Mouse (Mus musculus) intestine, postnatal 0 days (tissue): ENCODE results near the gene Npc2. TPM values are rescaled to one million over a fixed set of nuclear protein-coding genes. Genes with fewer than 3 reads are reported as not detected.

Source experiments
- ATAC-seq: fragments of 200-750 bp; cut with Nextera tagmentation; 2 replicates; pipeline ENCODE4 v1.8.0; 2017; ENCODE audit warnings: mild to moderate bottlenecking, moderate TSS enrichment, moderate library complexity
- H3K27ac ChIP-seq: fragments of 300-500 bp; sonication (generic); 2 replicates; pipeline ENCODE4 v1.5.1; 2014; ENCODE audit warnings: mild to moderate bottlenecking, low read depth, low read length, moderate library complexity
- H3K27me3 ChIP-seq: fragments of 300-500 bp; sonication (generic); replicated peaks from 2 replicates; pipeline ENCODE4 v1.6.1; 2014; ENCODE audit warnings: low read length, mixed read lengths; ENCODE audit not compliant: control insufficient read depth, insufficient read depth
- H3K36me3 ChIP-seq: fragments of 300-500 bp; sonication (generic); 2 replicates; pipeline ENCODE4 v1.6.1; 2014; ENCODE audit warnings: mild to moderate bottlenecking, moderate library complexity; ENCODE audit not compliant: control insufficient read depth, insufficient read depth
- H3K4me1 ChIP-seq: fragments of 300-500 bp; sonication (generic); replicated peaks from 2 replicates; pipeline ENCODE4 v1.6.1; 2014; ENCODE audit warnings: antibody characterized with exemption, low read length, mixed read lengths; ENCODE audit not compliant: control insufficient read depth, insufficient read depth
- H3K4me2 ChIP-seq: fragments of 300-500 bp; sonication (generic); replicated peaks from 2 replicates; pipeline ENCODE4 v1.6.1; 2014; ENCODE audit warnings: low read depth, mild to moderate bottlenecking, moderate library complexity
- H3K4me3 ChIP-seq: fragments of 300-500 bp; sonication (generic); 2 replicates; pipeline ENCODE4 v1.5.1; 2014; ENCODE audit warnings: low read depth, low read length
- H3K9ac ChIP-seq: fragments of 300-500 bp; sonication (generic); 2 replicates; pipeline ENCODE4 v1.6.1; 2014; ENCODE audit warnings: mild to moderate bottlenecking, low read depth, low read length
- H3K9me3 ChIP-seq: fragments of 300-500 bp; sonication (generic); 2 replicates; pipeline ENCODE4 v1.6.1; 2016; ENCODE audit warnings: mixed run types; ENCODE audit not compliant: control insufficient read depth
- CTCF ChIP-seq: sonication (generic); IDR thresholded peaks from 2 replicates; pipeline ENCODE4 v1.5.1; 2016; ENCODE audit warnings: low read depth, mild to moderate bottlenecking, control low read depth, antibody characterized with exemption, moderate library complexity
- WGBS: fragments of 180-500 bp; shearing (Covaris S2); extraction: QIAGEN DNeasy Blood & Tissue Kit; methylation state at CpG from one replicate; pipeline ENCODE4 v1.1.7; 2014; 5-methylcytosine and 5-hydroxymethylcytosine counted together
- polyA plus RNA-seq: library from polyadenylated mRNA; unstranded; fragments of >200 nt; fragmentation: Nextera tagmentation; extraction: Ambion mirVana; gene quantifications from 2 replicates; pipeline ENCODE4 v1.2.1, GENCODE M21; 2015

Gene Npc2
- polyA plus RNA-seq, 1 experiment from 2014 or later, result 100 TPM

DNA sequence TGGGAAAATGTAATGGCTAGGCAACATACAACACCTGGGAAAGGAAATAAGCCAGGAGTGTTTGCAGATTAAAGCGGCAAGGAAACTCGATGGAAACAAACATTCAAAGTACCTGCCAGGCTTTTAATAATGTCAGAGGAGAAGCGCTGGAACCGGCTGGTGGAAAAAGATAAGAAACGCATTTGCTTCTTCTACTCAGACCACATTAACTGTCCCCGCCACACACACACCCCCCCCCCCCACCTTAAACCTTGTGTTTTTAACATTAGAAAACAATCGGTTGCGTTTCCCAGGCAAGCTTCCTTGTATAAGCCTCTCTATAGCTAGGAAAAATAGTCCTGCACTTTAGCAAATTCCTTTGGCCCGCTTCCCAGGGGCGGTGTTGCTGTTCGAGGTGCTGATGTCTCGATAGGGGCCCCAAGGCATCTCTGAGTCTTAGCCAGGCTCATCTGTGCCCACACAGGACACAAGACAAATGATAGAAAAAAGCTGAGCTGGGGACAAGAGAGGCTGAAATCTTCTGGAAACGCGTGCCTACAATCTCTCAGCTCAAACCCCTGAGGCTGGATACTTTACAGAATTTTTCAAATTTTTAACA lies 63.0 kb downstream of the Npc2 start:
- no peak overlapping the region for H3K9ac ChIP-seq
- no peak overlapping the region for H3K27ac ChIP-seq
- 13% methylated on average over 14 of the region's 14 CpGs for WGBS
- H3K36me3 ChIP-seq, result no peaks in the 10 kb centered on the region
- no peak overlapping the region for H3K4me3 ChIP-seq
- H3K9me3 ChIP-seq, result no peaks in the 10 kb centered on the region
- no peak overlapping the region for H3K4me2 ChIP-seq
- no peak for ATAC-seq
- no peaks in the 10 kb centered on the region for H3K27me3 ChIP-seq
- H3K4me1 ChIP-seq, result no peaks in the 10 kb centered on the region
- no peak for TF ChIP-seq CTCF

GRCm38 (mm10) chr12:84707804-84708203 lies 65.1 kb downstream of the Npc2 start:
- no peaks in the 10 kb centered on the region for H3K4me1 ChIP-seq
- H3K4me2 ChIP-seq, result no peak overlapping the region
- H3K27ac ChIP-seq, result no peak overlapping the region
- no peak overlapping the region for H3K4me3 ChIP-seq
- WGBS, result 77% methylated on average over 4 of the region's 4 CpGs
- no peak for TF ChIP-seq CTCF
- no peak for ATAC-seq
- H3K36me3 ChIP-seq, result no peaks in the 10 kb centered on the region
- H3K27me3 ChIP-seq, result 0 out of 2 replicates have a peak, but pooled peaks cover 5% of the 10 kb centered on the region
- H3K9me3 ChIP-seq, result no peaks in the 10 kb centered on the region
- no peak overlapping the region for H3K9ac ChIP-seq

- no peak for ATAC-seq
- no peak overlapping the region for H3K4me3 ChIP-seq
- 72% methylated on average over 4 of the region's 4 CpGs for WGBS
- no peaks in the 10 kb centered on the region for H3K9me3 ChIP-seq
- 0 out of 2 replicates have a peak, but pooled peaks cover 5% of the 10 kb centered on the region for H3K27me3 ChIP-seq
- H3K9ac ChIP-seq, result no peak overlapping the region
- no peak for TF ChIP-seq CTCF
- no peaks in the 10 kb centered on the region for H3K4me1 ChIP-seq
- no peak overlapping the region for H3K27ac ChIP-seq
- H3K4me2 ChIP-seq, result no peak overlapping the region
- no peaks in the 10 kb centered on the region for H3K36me3 ChIP-seq
These were observed 66.1 kb downstream of the Npc2 start for GRCm38 (mm10) chr12:84706886-84707285.

Other genes with a start within 250 kb of the Npc2 start
- gene Vsx2, start 203.4 kb downstream of the Npc2 start, polyA plus RNA-seq, result not detected in 2 replicates
- 16.8 and 20.4 TPM in 2 replicates for gene Abcd4, start 155.7 kb downstream of the Npc2 start, polyA plus RNA-seq
- not detected in 2 replicates for gene Vrtn, start 132.1 kb downstream of the Npc2 start, polyA plus RNA-seq
- 0.12 TPM in 1 of 2 replicates, not detected in the other for gene Syndig1l, start 74.3 kb downstream of the Npc2 start, polyA plus RNA-seq
- gene Isca2, start 99 bp upstream of the Npc2 start, polyA plus RNA-seq, result 104 and 119 TPM in 2 replicates
- 0.87 and 1.0 TPM in 2 replicates for gene Ltbp2, start 103.4 kb upstream of the Npc2 start, polyA plus RNA-seq
- 91.3 and 97.3 TPM in 2 replicates for gene Fcf1, start 197.7 kb upstream of the Npc2 start, polyA plus RNA-seq
- gene Arel1, start 197.7 kb upstream of the Npc2 start, polyA plus RNA-seq, result 5.1 and 5.5 TPM in 2 replicates
- gene Ylpm1, start 223.2 kb upstream of the Npc2 start, polyA plus RNA-seq, result 12.4 and 12.8 TPM in 2 replicates